Mouse (Mus musculus) stomach, postnatal 0 days (tissue): ENCODE data around the gene Ubc. TPM values are rescaled to one million over a fixed set of nuclear protein-coding genes. Genes with fewer than 3 reads are reported as not detected.

ENCODE experiments used
- ATAC-seq: fragments of 200-750 bp; cut with Nextera tagmentation; 2 replicates; pipeline ENCODE4 v1.8.0; 2017; ENCODE audit not compliant: low FRiP score, low TSS enrichment
- DNase-seq: peaks from one replicate; pipeline ENCODE4 v3.0.0-alpha.2; 2016; ENCODE audit warnings: low spot score
- H3K27ac ChIP-seq: fragments of 300-500 bp; sonication (generic); replicated peaks from 2 replicates; pipeline ENCODE4 v1.5.1; 2014; ENCODE audit warnings: mild to moderate bottlenecking, control low read depth
- H3K27me3 ChIP-seq: fragments of 300-500 bp; sonication (generic); 2 replicates; pipeline ENCODE4 v1.6.1; 2014; ENCODE audit warnings: low read length; ENCODE audit not compliant: control insufficient read depth, insufficient read depth
- H3K36me3 ChIP-seq: fragments of 300-500 bp; sonication (generic); 2 replicates; pipeline ENCODE4 v1.6.1; 2014; ENCODE audit warnings: low read length, mixed read lengths; ENCODE audit not compliant: control insufficient read depth, insufficient read depth
- H3K4me1 ChIP-seq: fragments of 300-500 bp; sonication (generic); replicated peaks from 2 replicates; pipeline ENCODE4 v1.6.1; 2014; ENCODE audit warnings: antibody characterized with exemption; ENCODE audit not compliant: control insufficient read depth, insufficient read depth
- H3K4me2 ChIP-seq: fragments of 300-500 bp; sonication (generic); replicated peaks from 2 replicates; pipeline ENCODE4 v1.6.1; 2014; ENCODE audit warnings: low read depth, mild to moderate bottlenecking, control low read depth, moderate library complexity
- H3K4me3 ChIP-seq: fragments of 300-500 bp; sonication (generic); 2 replicates; pipeline ENCODE4 v1.5.1; 2014; ENCODE audit warnings: low read depth, low read length, control low read depth
- H3K9ac ChIP-seq: fragments of 300-500 bp; sonication (generic); 2 replicates; pipeline ENCODE4 v1.6.1; 2014; ENCODE audit warnings: mild to moderate bottlenecking, low read length, control low read depth, mixed read lengths
- H3K9me3 ChIP-seq: fragments of 300-500 bp; sonication (generic); 2 replicates; pipeline ENCODE4 v1.6.1; 2016; ENCODE audit warnings: low read length; ENCODE audit not compliant: control insufficient read depth
- CTCF ChIP-seq: IDR thresholded peaks from 2 replicates; pipeline ENCODE4 v1.5.1; 2016; ENCODE audit warnings: antibody characterized with exemption, low read depth, mild to moderate bottlenecking, moderate library complexity
- EP300 ChIP-seq: optimal IDR thresholded peaks from 2 replicates; pipeline ENCODE3; 2016; ENCODE audit warnings: antibody characterized with exemption
- WGBS: fragments of 180-500 bp; shearing (Covaris S2); extraction: QIAGEN DNeasy Blood & Tissue Kit; methylation state at CpG from one replicate; pipeline ENCODE4 v1.1.7; 2014; 5-methylcytosine and 5-hydroxymethylcytosine counted together
- polyA plus RNA-seq: library from polyadenylated mRNA; unstranded; fragments of >200 nt; fragmentation: Nextera tagmentation; extraction: Ambion mirVana; gene quantifications from 2 replicates; pipeline ENCODE4 v1.2.1, GENCODE M21; 2015

Ubc gene
- polyA plus RNA-seq, 1 experiment from 2014 or later: 549 TPM

- no peak overlapping the region for H3K9ac ChIP-seq
- H3K4me1 ChIP-seq: peaks cover 7% of the 10 kb centered on the region
- ATAC-seq: no peak
- H3K4me2 ChIP-seq: no peak overlapping the region
- H3K9me3 ChIP-seq: no peaks in the 10 kb centered on the region
- DNase-seq: no peak
- H3K36me3 ChIP-seq: 0 out of 2 replicates have a peak, but pooled peaks cover 2% of the 10 kb centered on the region
- H3K27ac ChIP-seq: no peak overlapping the region
- no peaks in the 10 kb centered on the region for H3K27me3 ChIP-seq
- TF ChIP-seq CTCF (no peak), EP300 (no peak)
- 42% methylated on average over 9 of the region's 9 CpGs for WGBS
- no peak overlapping the region for H3K4me3 ChIP-seq
Observed at GRCm38 (mm10) chr5:125337012-125337411, 53.0 kb downstream of the Ubc start.

Other genes with a start within 250 kb of the Ubc start
- gene Ncor2, start 211.0 kb downstream of the Ubc start, polyA plus RNA-seq: 11.1 and 12.1 TPM in 2 replicates
- 30.1 and 31.8 TPM in 2 replicates for gene Scarb1, start 49.1 kb downstream of the Ubc start, polyA plus RNA-seq
- gene Gm10382, start 880 bp downstream of the Ubc start, polyA plus RNA-seq: 0.51 and 0.56 TPM in 2 replicates
- gene Dhx37, start 43.9 kb upstream of the Ubc start, polyA plus RNA-seq: 3.3 and 4.5 TPM in 2 replicates
- 25.3 and 27.9 TPM in 2 replicates for gene Bri3bp, start 51.4 kb upstream of the Ubc start, polyA plus RNA-seq
- gene Aacs, start 85.6 kb upstream of the Ubc start, polyA plus RNA-seq: 39.7 and 41.4 TPM in 2 replicates
- 0.21 and 0.30 TPM in 2 replicates for gene Tmem132b, start 141.6 kb upstream of the Ubc start, polyA plus RNA-seq